Mouse (Mus musculus) liver, embryonic 14 days (tissue): Measurements from ENCODE around the gene Fign. TPM values are rescaled to one million over a fixed set of nuclear protein-coding genes. Genes with fewer than 3 reads are reported as not detected.

Source experiments
- polyA plus RNA-seq: library from polyadenylated mRNA; depleted of rRNA; stranded (reverse); fragments of >200 nt; gene quantifications from 2 replicates; pipeline ENCODE4 v1.2.3, GENCODE M21; 2012; rRNA removed

Fign gene
- polyA plus RNA-seq: 0.85 and 0.98 TPM in 2 replicates

GRCm38 (mm10) chr2:64097937-64098617, at the start of gene Fign:
TSS of gene Fign (minus strand) at chr2:64098038.

